Mouse (Mus musculus): ENCODE data around the gene Diaph2. TPM values are rescaled to one million over a fixed set of nuclear protein-coding genes. Genes with fewer than 3 reads are reported as not detected.
"Not testable (repeated sequence)": the region's sequence is repeated elsewhere in the genome, so short reads cannot be mapped to it uniquely, and the experiment has no call there.

Diaph2 gene
- polyA plus RNA-seq, 1 experiment from 2014 or later: 3.0 TPM

GRCm38 (mm10) chrX:130287032-130287431, 537.5 kb downstream of the Diaph2 start:
- no peak overlapping the region for H3K4me3 ChIP-seq (ENCODE audit: low read depth, low read length)
- ATAC-seq (ENCODE audit: low FRiP score) (no peak), DNase-seq (ENCODE audit: low spot score, missing footprints) (no peak)
- no peak overlapping the region for H3K4me2 ChIP-seq
- H3K27ac ChIP-seq (ENCODE audit: low read depth, low read length): no peak overlapping the region
- H3K27me3 ChIP-seq (ENCODE audit: control insufficient read depth, insufficient read depth, low read length): no peaks in the 10 kb centered on the region
- H3K9me3 ChIP-seq (ENCODE audit: control insufficient read depth, low read length): no peaks in the 10 kb centered on the region
- no peaks in the 10 kb centered on the region for H3K36me3 ChIP-seq (ENCODE audit: control insufficient read depth, insufficient read depth, low read length)
- H3K4me1 ChIP-seq (ENCODE audit: control insufficient read depth, insufficient read depth, low read length): no peaks in the 10 kb centered on the region
- H3K9ac ChIP-seq (ENCODE audit: low read length): no peak overlapping the region
- 82% methylated on average over 9 of the region's 9 CpGs for WGBS

DNA sequence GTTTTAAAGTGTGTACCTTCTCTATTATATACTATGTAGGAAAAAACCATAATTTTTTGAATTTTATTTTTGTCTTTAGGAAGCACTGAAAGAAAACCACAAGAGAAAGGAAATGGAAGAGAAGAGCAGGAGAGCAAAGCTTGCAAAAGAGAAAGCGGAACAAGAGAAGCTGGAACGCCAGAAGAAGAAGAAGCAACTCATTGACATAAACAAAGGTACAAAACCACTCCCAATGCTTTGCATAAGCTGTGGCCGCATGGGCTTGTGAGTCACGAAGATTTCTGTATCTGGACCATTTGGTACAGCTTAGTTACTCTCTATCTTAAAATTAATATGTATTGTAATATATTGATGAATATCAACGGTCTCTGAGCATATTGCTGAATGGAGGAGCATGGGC, 540.2 kb downstream of the Diaph2 start:
- no peak overlapping the region for H3K9ac ChIP-seq (ENCODE audit: low read length)

GRCm38 (mm10) chrX:130350808-130351435, 601.4 kb downstream of the Diaph2 start:
- DNase-seq (ENCODE audit: low spot score, missing footprints): no peak
- Histone ChIP-seq H3K27ac (ENCODE audit: low read depth, low read length) (no peak overlapping the region), H3K4me2 (no peak overlapping the region), H3K9ac (ENCODE audit: low read length) (no peak overlapping the region), H3K4me1 (ENCODE audit: control insufficient read depth, insufficient read depth, low read length) (no peaks in the 10 kb centered on the region), H3K4me3 (ENCODE audit: low read depth, low read length) (no peak overlapping the region), H3K36me3 (ENCODE audit: control insufficient read depth, insufficient read depth, low read length) (no peaks in the 10 kb centered on the region), H3K9me3 (ENCODE audit: control insufficient read depth, low read length) (no peaks in the 10 kb centered on the region), H3K27me3 (ENCODE audit: control insufficient read depth, insufficient read depth, low read length) (no peaks in the 10 kb centered on the region)
- ATAC-seq (ENCODE audit: low FRiP score): no peak

More for the DNA sequence above, 540.2 kb downstream of the Diaph2 start:
- Histone ChIP-seq H3K36me3 (ENCODE audit: control insufficient read depth, insufficient read depth, low read length) (no peaks in the 10 kb centered on the region), H3K4me1 (ENCODE audit: control insufficient read depth, insufficient read depth, low read length) (no peaks in the 10 kb centered on the region), H3K4me2 (no peak overlapping the region), H3K27me3 (ENCODE audit: control insufficient read depth, insufficient read depth, low read length) (no peaks in the 10 kb centered on the region), H3K9me3 (ENCODE audit: control insufficient read depth, low read length) (no peaks in the 10 kb centered on the region), H3K4me3 (ENCODE audit: low read depth, low read length) (no peak overlapping the region), H3K27ac (ENCODE audit: low read depth, low read length) (no peak overlapping the region)
- 82% methylated on average over 5 of the region's 5 CpGs for WGBS
- DNase-seq (ENCODE audit: low spot score, missing footprints) (no peak), ATAC-seq (ENCODE audit: low FRiP score) (no peak)

- DNase-seq (ENCODE audit: low spot score, missing footprints) (no peak), ATAC-seq (ENCODE audit: low FRiP score) (peak; percentile 58)
- Histone ChIP-seq H3K9ac (ENCODE audit: low read length) (no peak overlapping the region), H3K4me3 (ENCODE audit: low read depth, low read length) (no peak overlapping the region), H3K4me1 (ENCODE audit: control insufficient read depth, insufficient read depth, low read length) (no peaks in the 10 kb centered on the region), H3K4me2 (no peak overlapping the region), H3K9me3 (ENCODE audit: control insufficient read depth, low read length) (no peaks in the 10 kb centered on the region), H3K27me3 (ENCODE audit: control insufficient read depth, insufficient read depth, low read length) (no peaks in the 10 kb centered on the region), H3K27ac (ENCODE audit: low read depth, low read length) (no peak overlapping the region), H3K36me3 (ENCODE audit: control insufficient read depth, insufficient read depth, low read length) (no peaks in the 10 kb centered on the region)
- WGBS: 49% methylated on average over 7 of the region's 7 CpGs
Observed at GRCm38 (mm10) chrX:130351480-130351879, 601.9 kb downstream of the Diaph2 start.

DNA sequence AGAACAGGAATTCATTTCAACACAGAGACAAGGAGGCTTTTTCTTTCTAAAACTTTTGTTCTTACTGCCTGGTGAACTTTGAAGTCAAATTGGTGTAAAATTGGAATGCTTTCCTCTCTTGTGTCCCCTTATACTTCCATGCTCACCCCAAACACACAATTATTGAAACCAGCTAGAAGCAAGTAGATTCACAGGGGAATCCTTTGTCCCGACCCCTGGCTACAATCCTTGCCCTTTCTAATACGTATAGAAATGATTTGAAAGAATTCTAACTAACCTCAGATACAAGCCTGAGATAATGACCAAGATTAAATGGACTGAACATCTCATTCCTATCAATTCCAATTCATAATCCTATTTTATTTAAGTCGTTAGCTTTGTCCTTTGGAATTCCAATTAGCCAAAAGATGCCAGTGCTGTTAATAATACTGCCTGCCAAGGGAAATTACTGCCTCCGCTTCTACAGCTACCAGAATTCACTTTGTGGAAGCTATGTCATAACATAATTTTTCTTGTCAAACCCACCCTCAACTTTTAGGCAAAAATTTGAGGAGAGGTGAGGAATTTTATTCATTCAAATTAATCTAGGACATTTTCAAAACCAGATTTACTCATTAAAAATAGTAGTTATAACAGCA, 644.1 kb downstream of the Diaph2 start:
- Histone ChIP-seq H3K4me2 (no peak overlapping the region), H3K9ac (ENCODE audit: low read length) (no peak overlapping the region), H3K27me3 (ENCODE audit: control insufficient read depth, insufficient read depth, low read length) (no peaks in the 10 kb centered on the region), H3K4me3 (ENCODE audit: low read depth, low read length) (no peak overlapping the region), H3K27ac (ENCODE audit: low read depth, low read length) (no peak overlapping the region), H3K36me3 (ENCODE audit: control insufficient read depth, insufficient read depth, low read length) (no peaks in the 10 kb centered on the region), H3K9me3 (ENCODE audit: control insufficient read depth, low read length) (no peaks in the 10 kb centered on the region), H3K4me1 (ENCODE audit: control insufficient read depth, insufficient read depth, low read length) (no peaks in the 10 kb centered on the region)
- WGBS: 41% methylated on average over 4 of the region's 4 CpGs
- DNase-seq (ENCODE audit: low spot score, missing footprints) (no peak), ATAC-seq (ENCODE audit: low FRiP score) (no peak)

DNA sequence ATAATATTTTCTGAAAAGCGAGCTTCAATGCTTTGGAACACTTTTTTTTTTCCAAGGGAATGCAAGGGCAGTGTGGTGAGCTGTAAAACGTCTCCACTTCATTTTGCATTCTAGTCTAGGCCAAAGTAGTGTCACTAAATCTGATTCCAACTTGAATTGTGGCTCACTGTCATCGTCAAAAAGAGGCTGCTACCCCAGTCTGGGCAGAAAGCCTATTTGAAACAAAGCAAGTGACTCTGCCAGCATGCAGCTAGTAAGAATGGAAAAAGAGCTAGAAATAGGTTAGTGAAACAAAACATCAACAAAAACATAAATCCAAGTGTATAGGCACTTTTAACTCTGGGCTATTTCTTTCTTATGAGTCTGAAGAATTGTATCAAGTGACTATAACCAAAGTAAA, 653.7 kb downstream of the Diaph2 start:
- ATAC-seq (ENCODE audit: low FRiP score) (no peak), DNase-seq (ENCODE audit: low spot score, missing footprints) (no peak)
- Histone ChIP-seq H3K4me2 (no peak overlapping the region), H3K4me3 (ENCODE audit: low read depth, low read length) (no peak overlapping the region), H3K27me3 (ENCODE audit: control insufficient read depth, insufficient read depth, low read length) (no peaks in the 10 kb centered on the region), H3K27ac (ENCODE audit: low read depth, low read length) (no peak overlapping the region), H3K9me3 (ENCODE audit: control insufficient read depth, low read length) (no peaks in the 10 kb centered on the region), H3K4me1 (ENCODE audit: control insufficient read depth, insufficient read depth, low read length) (no peaks in the 10 kb centered on the region), H3K36me3 (ENCODE audit: control insufficient read depth, insufficient read depth, low read length) (no peaks in the 10 kb centered on the region), H3K9ac (ENCODE audit: low read length) (no peak overlapping the region)
- 63% methylated on average over 3 of the region's 3 CpGs for WGBS

GRCm38 (mm10) chrX:130407471-130407870, 657.9 kb downstream of the Diaph2 start:
- H3K4me1 ChIP-seq (ENCODE audit: control insufficient read depth, insufficient read depth, low read length); ATAC-seq (ENCODE audit: low FRiP score): not testable (repeated sequence)

GRCm38 (mm10) chrX:130408985-130409384, 659.4 kb downstream of the Diaph2 start:
- ATAC-seq (ENCODE audit: low FRiP score) (no peak), DNase-seq (ENCODE audit: low spot score, missing footprints) (no peak)
- Histone ChIP-seq H3K36me3 (ENCODE audit: control insufficient read depth, insufficient read depth, low read length) (no peaks in the 10 kb centered on the region), H3K9me3 (ENCODE audit: control insufficient read depth, low read length) (no peaks in the 10 kb centered on the region), H3K27me3 (ENCODE audit: control insufficient read depth, insufficient read depth, low read length) (no peaks in the 10 kb centered on the region), H3K4me1 (ENCODE audit: control insufficient read depth, insufficient read depth, low read length) (no peaks in the 10 kb centered on the region), H3K4me2 (no peak overlapping the region), H3K27ac (ENCODE audit: low read depth, low read length) (no peak overlapping the region), H3K4me3 (ENCODE audit: low read depth, low read length) (no peak overlapping the region), H3K9ac (ENCODE audit: low read length) (no peak overlapping the region)
- 92% methylated on average over 1 of the region's 1 CpGs for WGBS

More at GRCm38 (mm10) chrX:130407471-130407870, 657.9 kb downstream of the Diaph2 start:
- not testable (repeated sequence) for H3K9ac ChIP-seq (ENCODE audit: low read length); H3K36me3 ChIP-seq (ENCODE audit: control insufficient read depth, insufficient read depth, low read length); H3K9me3 ChIP-seq (ENCODE audit: control insufficient read depth, low read length); H3K4me2 ChIP-seq; DNase-seq (ENCODE audit: low spot score, missing footprints); H3K27me3 ChIP-seq (ENCODE audit: control insufficient read depth, insufficient read depth, low read length); H3K4me3 ChIP-seq (ENCODE audit: low read depth, low read length); H3K27ac ChIP-seq (ENCODE audit: low read depth, low read length)
- 84% methylated on average over 3 of the region's 3 CpGs for WGBS

DNA sequence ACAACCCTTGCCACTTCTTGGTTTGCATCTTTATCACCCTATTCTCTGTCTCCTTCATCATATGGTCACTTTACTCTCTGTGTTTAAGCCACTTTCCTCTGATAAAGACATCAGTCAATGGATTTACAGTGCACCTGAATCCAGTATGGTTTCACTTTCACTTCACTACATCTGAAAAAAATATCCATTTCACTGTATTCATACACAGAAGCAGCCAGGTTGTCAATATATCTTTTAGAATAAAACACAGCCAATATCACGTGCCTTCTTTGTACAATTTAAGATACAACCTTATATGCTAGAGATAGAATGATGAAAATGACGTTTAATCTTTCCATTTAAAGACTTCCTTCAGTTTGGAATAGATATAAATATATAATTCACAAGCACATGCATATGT, 673.6 kb downstream of the Diaph2 start:
- H3K4me1 ChIP-seq (ENCODE audit: control insufficient read depth, insufficient read depth, low read length): no peaks in the 10 kb centered on the region
- H3K9ac ChIP-seq (ENCODE audit: low read length): no peak overlapping the region
- H3K4me2 ChIP-seq: no peak overlapping the region
- DNase-seq (ENCODE audit: low spot score, missing footprints) (no peak), ATAC-seq (ENCODE audit: low FRiP score) (no peak)
- H3K4me3 ChIP-seq (ENCODE audit: low read depth, low read length): no peak overlapping the region
- H3K9me3 ChIP-seq (ENCODE audit: control insufficient read depth, low read length): no peaks in the 10 kb centered on the region
- H3K36me3 ChIP-seq (ENCODE audit: control insufficient read depth, insufficient read depth, low read length): no peaks in the 10 kb centered on the region
- no peaks in the 10 kb centered on the region for H3K27me3 ChIP-seq (ENCODE audit: control insufficient read depth, insufficient read depth, low read length)
- no peak overlapping the region for H3K27ac ChIP-seq (ENCODE audit: low read depth, low read length)
- WGBS: 82% methylated on average over 2 of the region's 2 CpGs
